Mouse (Mus musculus): ENCODE data around the gene Gkn1. TPM values are rescaled to one million over a fixed set of nuclear protein-coding genes. Genes with fewer than 3 reads are reported as not detected.

Gene Gkn1
- not detected in 2 replicates for polyA plus RNA-seq (2015; fragmentation: Nextera tagmentation; extraction: Ambion mirVana)

DNA sequence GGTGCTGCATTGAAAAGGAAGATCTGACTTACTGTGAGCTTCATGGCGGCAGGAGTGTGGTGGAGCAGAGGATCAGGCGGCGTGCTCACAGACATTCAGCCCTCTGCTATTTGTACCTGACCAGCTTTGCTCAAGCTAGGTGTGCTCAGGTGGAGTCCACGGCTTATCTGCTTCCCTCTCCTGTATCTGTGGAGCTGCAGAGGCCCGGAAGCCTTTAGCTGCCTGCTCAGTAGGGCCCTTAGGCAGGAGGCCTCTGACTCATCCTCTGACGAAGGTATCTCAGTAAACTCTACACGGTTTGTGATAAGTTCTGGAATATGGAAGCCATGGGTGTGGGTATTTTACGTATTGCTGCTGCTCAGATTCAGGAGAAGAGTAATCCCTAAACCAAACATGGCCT, at the start of gene Gkn1:
Gkn1 (minus strand) TSS at position 114 of the 400 bp plus-strand sequence.
- no peaks in the 10 kb centered on the region for H3K27me3 ChIP-seq
- 93% methylated on average over 8 of the region's 8 CpGs for WGBS
- no peak within 1 kb of the TSS for H3K27ac ChIP-seq
- no peaks in the 10 kb centered on the region for H3K4me1 ChIP-seq (replicated peaks)
- H3K4me2 ChIP-seq (replicated peaks), result no peak within 1 kb of the TSS
- ATAC-seq, result no peak
- H3K4me3 ChIP-seq (replicated peaks), result no peak within 1 kb of the TSS
- no peaks in the 10 kb centered on the region for H3K36me3 ChIP-seq
- no peaks in the 10 kb centered on the region for H3K9me3 ChIP-seq
- H3K9ac ChIP-seq (replicated peaks), result no peak within 1 kb of the TSS

DNA sequence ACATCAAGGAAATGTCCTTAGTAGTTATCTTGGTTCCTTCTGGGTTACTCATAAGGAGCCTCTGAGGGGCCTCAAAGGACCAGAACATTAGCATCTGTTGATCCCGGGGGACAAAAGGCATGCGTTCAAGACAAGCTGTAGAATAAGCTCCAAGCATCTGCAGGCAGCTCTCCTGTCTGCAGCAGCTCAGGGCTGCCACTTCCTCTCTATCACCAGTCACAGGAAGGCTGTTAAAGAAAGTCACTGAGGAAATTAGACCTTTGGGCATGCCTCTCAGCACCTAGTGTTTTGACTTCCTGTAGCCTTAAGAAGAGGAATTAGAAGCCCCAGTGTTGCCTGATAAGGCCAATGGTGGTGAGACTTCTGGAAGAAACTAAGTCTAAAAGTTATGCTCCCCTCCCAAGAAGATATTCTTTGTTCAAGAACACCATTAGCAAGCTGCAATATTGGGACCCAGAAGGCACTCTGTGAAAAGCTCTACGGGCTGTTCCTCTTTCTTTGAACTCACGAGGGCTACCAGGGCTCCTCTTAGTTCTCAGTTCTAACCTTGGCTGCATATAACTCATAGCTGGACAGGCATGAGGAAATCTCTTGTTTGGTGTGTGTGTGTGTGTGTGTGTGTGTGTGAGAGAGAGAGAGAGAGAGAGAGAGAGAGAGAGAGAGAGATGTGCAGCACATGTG, 49.3 kb upstream of the Gkn1 start:
- WGBS, result 67% methylated on average over 4 of the region's 4 CpGs
- no peaks in the 10 kb centered on the region for H3K9me3 ChIP-seq
- no peak for ATAC-seq

DNA sequence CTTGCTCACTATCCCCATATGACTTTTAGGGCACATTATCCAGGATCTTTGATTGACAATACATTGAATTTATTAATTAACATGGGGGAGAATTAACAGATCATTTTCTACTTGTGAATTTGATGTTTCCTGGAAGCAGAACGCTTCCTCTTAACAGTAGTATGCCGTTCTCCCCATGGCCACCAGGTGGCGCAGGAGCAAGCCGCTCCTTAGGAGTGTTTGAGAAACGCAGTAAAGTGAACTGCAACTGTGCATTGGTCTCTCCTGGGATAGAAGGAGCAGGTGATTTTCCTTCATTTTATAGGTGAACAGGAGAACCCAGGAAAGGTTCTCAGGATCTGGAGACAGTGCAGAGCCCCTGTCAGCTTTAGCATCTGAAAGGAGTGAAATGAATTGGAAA, 48.4 kb upstream of the Gkn1 start:
- no peak overlapping the region for H3K4me3 ChIP-seq (replicated peaks)
- H3K4me1 ChIP-seq (replicated peaks), result 0 out of 2 replicates have a peak, but pooled peaks cover 8% of the 10 kb centered on the region
- no peak overlapping the region for H3K9ac ChIP-seq (replicated peaks)
- no peak overlapping the region for H3K4me2 ChIP-seq (replicated peaks)
- H3K27ac ChIP-seq, result no peak overlapping the region
- no peak for ATAC-seq
- 2% methylated on average over 5 of the region's 5 CpGs for WGBS
- H3K9me3 ChIP-seq, result no peaks in the 10 kb centered on the region
- H3K27me3 ChIP-seq, result no peaks in the 10 kb centered on the region
- H3K36me3 ChIP-seq, result no peaks in the 10 kb centered on the region

More for the DNA sequence above, 49.3 kb upstream of the Gkn1 start:
- Histone ChIP-seq H3K27ac (no peak overlapping the region), H3K9ac (replicated peaks) (no peak overlapping the region), H3K4me1 (replicated peaks) (0 out of 2 replicates have a peak, but pooled peaks cover 7% of the 10 kb centered on the region), H3K36me3 (no peaks in the 10 kb centered on the region), H3K27me3 (no peaks in the 10 kb centered on the region), H3K4me3 (replicated peaks) (no peak overlapping the region), H3K4me2 (replicated peaks) (no peak overlapping the region)

DNA sequence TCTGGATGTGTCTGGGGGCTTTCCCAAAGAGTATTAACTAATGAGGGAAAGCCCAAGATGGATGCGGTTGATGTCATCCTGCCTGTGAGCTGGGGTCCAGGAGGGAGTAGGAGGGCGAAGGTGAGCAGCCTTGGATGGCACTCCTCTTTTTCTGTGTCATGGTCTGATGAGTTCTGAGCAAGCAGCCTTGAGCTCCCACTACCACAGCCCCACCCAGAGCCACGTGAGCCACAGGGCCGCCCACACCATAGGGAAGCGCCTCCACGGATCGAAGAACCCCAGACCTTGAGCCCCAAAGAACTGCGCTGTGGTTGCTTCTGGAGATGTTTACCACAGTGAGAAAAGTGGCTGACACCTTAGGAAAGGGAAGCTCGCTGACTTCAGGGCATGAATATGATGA, 44.0 kb upstream of the Gkn1 start:
- H3K27ac ChIP-seq, result no peak overlapping the region
- no peaks in the 10 kb centered on the region for H3K27me3 ChIP-seq
- no peaks in the 10 kb centered on the region for H3K36me3 ChIP-seq
- 87% methylated on average over 9 of the region's 9 CpGs for WGBS
- ATAC-seq, result no peak
- H3K4me1 ChIP-seq (replicated peaks), result 0 out of 2 replicates have a peak, but pooled peaks cover 8% of the 10 kb centered on the region
- no peaks in the 10 kb centered on the region for H3K9me3 ChIP-seq
- no peak overlapping the region for H3K9ac ChIP-seq (replicated peaks)
- H3K4me3 ChIP-seq (replicated peaks), result no peak overlapping the region
- no peak overlapping the region for H3K4me2 ChIP-seq (replicated peaks)

DNA sequence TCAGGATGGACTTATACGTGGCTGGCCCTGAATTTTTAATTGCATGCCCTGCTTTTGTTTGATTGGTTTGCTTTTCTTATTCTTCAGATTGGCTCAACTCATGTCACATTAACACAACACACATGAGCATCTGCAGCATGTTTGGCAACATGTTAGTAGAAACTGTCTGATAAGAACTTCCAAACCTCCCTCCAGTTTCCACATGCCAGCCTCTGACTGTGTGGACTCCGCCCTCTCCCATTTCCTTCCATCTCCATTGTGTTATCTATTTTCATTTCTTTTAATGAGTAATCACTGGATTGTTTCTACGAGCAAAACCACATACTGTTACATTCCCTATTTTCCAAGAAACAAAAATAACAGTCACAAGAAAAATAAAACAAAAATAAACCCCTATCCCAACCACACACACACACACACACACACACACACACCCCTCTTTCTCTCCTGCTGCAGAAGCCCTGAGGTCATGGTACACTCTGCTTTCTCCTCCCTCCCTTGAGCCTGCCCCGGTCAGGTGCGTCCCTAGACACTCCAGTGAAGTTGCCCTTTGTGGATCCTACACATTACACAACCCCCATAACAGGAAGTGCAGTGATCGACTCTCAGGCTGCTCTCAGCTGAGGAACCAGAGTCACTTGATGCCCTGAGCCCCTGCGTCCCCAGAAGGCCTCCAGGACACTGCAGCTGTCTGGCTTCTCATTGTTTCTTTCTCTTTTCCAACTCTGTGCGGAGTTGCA, 42.9 kb upstream of the Gkn1 start:
- ATAC-seq, result no peak
- Histone ChIP-seq H3K4me3 (replicated peaks) (no peak overlapping the region), H3K9ac (replicated peaks) (no peak overlapping the region), H3K4me2 (replicated peaks) (no peak overlapping the region), H3K27me3 (no peaks in the 10 kb centered on the region), H3K4me1 (replicated peaks) (peaks cover 11% of the 10 kb centered on the region), H3K36me3 (no peaks in the 10 kb centered on the region), H3K9me3 (no peaks in the 10 kb centered on the region), H3K27ac (no peak overlapping the region)
- 80% methylated on average over 8 of the region's 8 CpGs for WGBS

DNA sequence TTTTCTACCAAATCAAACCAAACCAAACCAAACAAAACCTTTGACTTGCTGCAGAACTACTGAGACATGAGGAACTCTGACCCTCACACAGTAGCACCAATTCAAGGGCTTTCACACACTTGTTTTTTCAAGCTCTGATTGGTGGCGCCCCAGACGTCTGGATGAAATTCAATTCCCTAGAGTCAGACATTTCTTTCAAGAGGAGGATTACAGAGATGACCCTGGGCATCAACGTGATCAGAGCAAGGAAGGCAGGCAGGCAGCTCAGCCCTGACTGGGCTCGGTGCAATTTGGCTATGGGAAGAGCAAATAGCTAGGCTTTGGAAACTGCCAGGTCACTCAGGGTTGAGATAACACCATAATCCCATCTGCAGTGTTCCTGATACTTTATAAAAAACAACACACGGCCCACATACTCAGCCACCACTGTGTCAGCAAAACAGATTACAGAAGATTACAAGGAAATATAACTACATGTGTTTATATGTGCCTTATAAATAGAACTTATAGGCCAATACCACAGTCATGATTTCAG, 38.8 kb upstream of the Gkn1 start:
- Histone ChIP-seq H3K4me2 (replicated peaks) (no peak overlapping the region), H3K9ac (replicated peaks) (no peak overlapping the region), H3K4me3 (replicated peaks) (no peak overlapping the region), H3K9me3 (no peaks in the 10 kb centered on the region), H3K4me1 (replicated peaks) (peaks cover 7% of the 10 kb centered on the region), H3K27me3 (0 out of 2 replicates have a peak, but pooled peaks cover 6% of the 10 kb centered on the region), H3K27ac (no peak overlapping the region), H3K36me3 (no peaks in the 10 kb centered on the region)
- WGBS, result 23% methylated on average over 5 of the region's 5 CpGs
- ATAC-seq, result no peak

DNA sequence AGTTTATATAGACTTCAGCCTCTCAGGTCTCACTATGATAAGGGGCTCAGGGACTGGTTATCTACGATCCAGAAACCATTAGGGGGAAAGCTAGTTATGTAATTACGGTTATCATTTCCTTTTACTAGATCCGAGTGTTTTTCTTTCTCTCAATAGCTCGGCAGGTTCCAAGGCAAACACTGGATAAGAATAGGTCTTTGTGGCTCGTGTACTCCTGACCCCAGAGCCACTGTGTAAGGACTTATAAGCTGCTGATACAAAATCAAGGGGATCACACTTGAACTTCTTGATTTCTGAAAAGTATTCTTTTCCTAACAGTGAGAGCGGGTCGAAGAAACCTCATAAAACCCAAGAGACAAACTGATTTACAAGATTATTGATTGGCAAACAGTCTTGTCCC, 38.1 kb upstream of the Gkn1 start, which contains the start of gene Gkn3:
Gkn3 (minus strand) TSS at position 59 of the 400 bp plus-strand sequence.
- Histone ChIP-seq H3K4me3 (replicated peaks) (no peak within 1 kb of the TSS), H3K36me3 (no peaks in the 10 kb centered on the region), H3K27ac (no peak within 1 kb of the TSS), H3K27me3 (0 out of 2 replicates have a peak, but pooled peaks cover 6% of the 10 kb centered on the region), H3K9ac (replicated peaks) (no peak within 1 kb of the TSS), H3K9me3 (no peaks in the 10 kb centered on the region), H3K4me2 (replicated peaks) (no peak within 1 kb of the TSS), H3K4me1 (replicated peaks) (peaks cover 11% of the 10 kb centered on the region)
- ATAC-seq, result no peak
- WGBS, result 55% methylated on average over 7 of the region's 7 CpGs

DNA sequence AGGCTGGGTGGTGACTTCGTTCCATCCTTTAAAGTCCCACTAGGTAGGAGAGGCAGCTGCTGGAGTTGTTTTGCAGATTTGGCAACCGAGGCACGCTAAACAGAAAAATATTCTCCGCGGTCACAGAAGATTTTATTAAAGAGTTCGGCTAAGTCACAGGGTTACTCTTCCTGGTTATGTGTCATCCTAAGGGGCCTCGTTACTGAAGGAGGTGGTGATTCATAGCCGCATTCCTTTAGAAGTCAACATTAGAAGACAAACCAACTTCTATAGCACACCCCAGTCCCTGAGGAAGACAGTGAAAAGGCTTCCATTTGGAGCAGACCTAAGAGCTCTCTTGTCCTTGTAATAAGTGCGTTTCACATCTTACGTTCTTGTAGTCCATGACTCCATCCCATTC, 35.9 kb upstream of the Gkn1 start:
- peaks cover 10% of the 10 kb centered on the region; the same call in 1 of the 2 replicates for H3K27me3 ChIP-seq
- WGBS, result 85% methylated on average over 10 of the region's 10 CpGs
- H3K9ac ChIP-seq (replicated peaks), result no peak overlapping the region
- no peaks in the 10 kb centered on the region for H3K36me3 ChIP-seq
- no peak overlapping the region for H3K4me3 ChIP-seq (replicated peaks)
- ATAC-seq, result no peak
- H3K9me3 ChIP-seq, result no peaks in the 10 kb centered on the region
- H3K4me2 ChIP-seq (replicated peaks), result no peak overlapping the region
- no peak overlapping the region for H3K27ac ChIP-seq
- H3K4me1 ChIP-seq (replicated peaks), result peaks cover 13% of the 10 kb centered on the region

DNA sequence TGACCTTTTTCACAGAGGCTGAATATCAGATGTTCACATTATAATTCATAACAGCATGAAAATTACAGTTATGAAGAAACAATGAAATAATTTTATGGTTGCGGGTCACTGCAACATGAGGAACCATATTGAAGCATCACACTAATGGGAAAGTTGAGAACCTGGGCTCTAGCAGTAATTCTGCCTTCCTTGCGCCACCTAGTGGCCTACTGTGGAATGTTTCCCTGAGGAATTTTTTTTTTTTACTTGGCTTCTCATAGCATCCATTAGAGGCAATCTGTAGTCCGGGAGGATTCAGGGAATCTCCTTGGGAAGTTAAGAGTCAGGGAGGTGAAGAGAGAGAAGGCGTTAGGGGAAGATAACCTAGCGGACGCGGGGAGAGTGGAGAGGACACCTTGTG, 35.5 kb upstream of the Gkn1 start:
- peaks cover 13% of the 10 kb centered on the region for H3K4me1 ChIP-seq (replicated peaks)
- no peaks in the 10 kb centered on the region for H3K36me3 ChIP-seq
- no peak overlapping the region for H3K4me3 ChIP-seq (replicated peaks)
- peaks cover 10% of the 10 kb centered on the region; the same call in 1 of the 2 replicates for H3K27me3 ChIP-seq
- no peak overlapping the region for H3K4me2 ChIP-seq (replicated peaks)
- no peak overlapping the region for H3K9ac ChIP-seq (replicated peaks)
- no peak overlapping the region for H3K27ac ChIP-seq
- no peak for ATAC-seq
- 8% methylated on average over 7 of the region's 7 CpGs for WGBS
- no peaks in the 10 kb centered on the region for H3K9me3 ChIP-seq

DNA sequence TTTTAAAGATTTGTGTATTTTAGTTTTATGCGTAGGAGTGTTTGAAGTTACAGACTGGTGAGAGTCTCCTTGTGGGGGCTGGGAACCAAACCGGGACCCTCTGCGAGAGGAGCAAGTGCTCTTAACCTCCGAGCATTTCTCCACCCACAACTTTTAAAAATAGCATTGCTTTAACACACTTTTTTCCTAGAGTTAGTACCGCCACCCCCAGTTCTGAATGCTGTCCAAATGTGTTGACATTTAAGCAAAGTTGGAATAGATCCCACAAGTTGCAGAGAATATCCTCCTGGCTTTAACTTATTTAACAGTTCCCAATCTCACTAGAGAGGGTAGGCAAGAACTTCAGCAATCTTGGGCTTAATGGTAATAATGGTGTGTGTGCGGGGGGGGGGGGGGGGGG, 34.0 kb upstream of the Gkn1 start:
- Histone ChIP-seq H3K9ac (replicated peaks) (no peak overlapping the region), H3K4me1 (replicated peaks) (peaks cover 13% of the 10 kb centered on the region), H3K27ac (no peak overlapping the region), H3K4me2 (replicated peaks) (no peak overlapping the region), H3K4me3 (replicated peaks) (no peak overlapping the region), H3K9me3 (no peaks in the 10 kb centered on the region), H3K27me3 (peaks cover 10% of the 10 kb centered on the region; the same call in 1 of the 2 replicates), H3K36me3 (no peaks in the 10 kb centered on the region)
- no peak for ATAC-seq
- 61% methylated on average over 5 of the region's 6 CpGs for WGBS

DNA sequence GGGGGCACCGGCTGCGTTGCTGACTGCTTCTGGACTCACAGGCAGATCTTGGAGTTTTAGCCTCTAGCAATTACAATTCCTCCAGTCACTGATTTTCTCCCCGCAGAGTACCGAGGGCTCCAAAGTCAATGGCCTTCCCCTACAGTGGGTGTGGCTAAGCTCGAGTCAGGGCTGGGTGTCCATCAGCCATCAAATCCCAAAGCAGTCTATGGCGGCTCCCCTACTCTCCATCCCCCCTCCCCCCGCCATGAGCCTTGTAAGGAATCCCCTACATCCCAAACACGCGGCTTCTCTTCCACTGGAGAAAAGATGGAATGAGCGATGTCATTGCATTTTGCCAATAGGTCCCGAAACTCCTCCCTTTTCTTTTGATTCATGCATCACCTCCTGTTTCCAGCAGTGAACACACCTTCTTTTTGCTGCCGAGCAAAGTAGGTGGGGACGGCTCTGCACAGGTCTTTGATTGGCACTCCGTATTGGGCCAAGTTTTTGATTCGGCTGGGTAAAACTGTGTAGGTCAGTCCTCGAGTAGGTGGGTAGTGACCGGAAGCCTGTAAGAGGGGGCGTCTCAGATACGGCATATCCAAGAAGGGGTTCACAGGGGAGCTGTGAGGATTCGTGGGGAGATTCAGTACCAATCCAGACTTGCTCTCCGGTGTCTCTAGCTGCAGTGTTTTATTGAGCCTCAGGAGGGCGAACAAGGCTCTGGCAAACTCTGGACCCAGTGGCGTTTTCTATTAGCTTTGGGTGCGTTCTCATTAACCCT, 33.4 kb upstream of the Gkn1 start:
- peak overlapping the region; percentile 19; the same call in 1 of the 2 replicates for H3K9ac ChIP-seq (replicated peaks)
- ATAC-seq, result peak; percentile 66; the same call in 1 of the 2 replicates
- 9% methylated on average over 24 of the region's 24 CpGs for whole genome bisulfite sequencing
- H3K27me3 ChIP-seq, result peaks cover 10% of the 10 kb centered on the region; the same call in 1 of the 2 replicates
- H3K4me1 ChIP-seq (replicated peaks), result peaks cover 6% of the 10 kb centered on the region; the same call in 1 of the 2 replicates
- H3K27ac ChIP-seq, result no peak overlapping the region
- no peaks in the 10 kb centered on the region for H3K9me3 ChIP-seq
- no peaks in the 10 kb centered on the region for H3K36me3 ChIP-seq
- peak overlapping the region; percentile 31 for H3K4me3 ChIP-seq (replicated peaks)
- peak overlapping the region; percentile 50 for H3K4me2 ChIP-seq (replicated peaks)

Data from midbrain, embryonic 13.5 days (tissue).